Mouse (Mus musculus) spleen, adult 2 months (tissue): ENCODE measurements around the gene Fa2h. TPM values are rescaled to one million over a fixed set of nuclear protein-coding genes. Genes with fewer than 3 reads are reported as not detected.

ENCODE experiments used
- DNase-seq, 2 experiments: peaks; one replicate each; pipeline versions ENCODE4 v3.0.0 to v3.0.0-alpha.2; 2012 to 2021; ENCODE audit warnings: low spot score in 2 of 2, low read depth in 1 of 2
- H3K27ac ChIP-seq: fragments of 200-500 bp; 2 replicates; pipeline ENCODE4 v1.5.1; 2012; ENCODE audit warnings: low read length, inconsistent platforms; ENCODE audit not compliant: insufficient read depth
- H3K27me3 ChIP-seq: fragments of 200-500 bp; 2 replicates; pipeline ENCODE4 v1.6.1; 2012; ENCODE audit warnings: mild to moderate bottlenecking, moderate library complexity, low read length, inconsistent platforms; ENCODE audit not compliant: control insufficient read depth, insufficient read depth
- H3K36me3 ChIP-seq: fragments of 200-500 bp; 2 replicates; pipeline ENCODE4 v1.6.1; 2012; ENCODE audit warnings: mild to moderate bottlenecking, low read length, inconsistent platforms; ENCODE audit not compliant: control insufficient read depth, insufficient read depth
- H3K4me1 ChIP-seq: fragments of 200-500 bp; 2 replicates; pipeline ENCODE4 v1.6.1; 2011; ENCODE audit warnings: inconsistent platforms; ENCODE audit not compliant: control insufficient read depth, insufficient read depth, insufficient read length
- H3K4me3 ChIP-seq: fragments of 200-500 bp; 2 replicates; pipeline ENCODE4 v1.5.1; 2011; ENCODE audit warnings: mild to moderate bottlenecking, inconsistent platforms; ENCODE audit not compliant: insufficient read depth, insufficient read length; ENCODE audit errors: extremely low read depth
- CTCF ChIP-seq: fragments of 200-500 bp; IDR thresholded peaks from 2 replicates; pipeline ENCODE4 v1.5.1; 2011; ENCODE audit warnings: mild to moderate bottlenecking, inconsistent platforms; ENCODE audit not compliant: insufficient read depth, insufficient read length, insufficient replicate concordance; ENCODE audit errors: extremely low read depth
- POLR2A ChIP-seq: fragments of 200-500 bp; IDR thresholded peaks from 2 replicates; pipeline ENCODE4 v1.6.1; 2011; ENCODE audit warnings: low read depth, low read length, inconsistent platforms
- WGBS: fragments of 180-500 bp; shearing (Covaris S2); methylation state at CpG from one replicate; pipeline ENCODE4 v1.1.7; 2018; 5-methylcytosine and 5-hydroxymethylcytosine counted together
- polyA plus RNA-seq: library from polyadenylated mRNA; depleted of rRNA; stranded (reverse); fragments of >200 nt; gene quantifications from 2 replicates; pipeline ENCODE4 v1.2.3, GENCODE M21; 2012

Fa2h gene
- polyA plus RNA-seq, 1 experiment: 0.07 TPM

- Histone ChIP-seq H3K27me3 (no peaks in the 10 kb centered on the region; the same call in 1 of the 2 replicates), H3K27ac (no peak overlapping the region), H3K36me3 (no peaks in the 10 kb centered on the region), H3K4me1 (no peaks in the 10 kb centered on the region), H3K4me3 (no peak overlapping the region)
- no peak for TF ChIP-seq CTCF
- no peak for TF ChIP-seq POLR2A
- no peak for DNase-seq
- WGBS: 56% methylated on average over 9 of the region's 9 CpGs
Observed at GRCm38 (mm10) chr8:111385915-111386314, 7.7 kb downstream of the Fa2h start.

- H3K4me1 ChIP-seq: no peaks in the 10 kb centered on the region
- H3K4me3 ChIP-seq: no peak overlapping the region
- TF ChIP-seq POLR2A (no peak), CTCF (no peak)
- WGBS: 49% methylated on average over 2 of the region's 2 CpGs
- no peaks in the 10 kb centered on the region for H3K36me3 ChIP-seq
- DNase-seq: no peak
- no peaks in the 10 kb centered on the region; the same call in 1 of the 2 replicates for H3K27me3 ChIP-seq
- no peak overlapping the region for H3K27ac ChIP-seq
Observed at GRCm38 (mm10) chr8:111384628-111385027, 9.0 kb downstream of the Fa2h start.

DNA sequence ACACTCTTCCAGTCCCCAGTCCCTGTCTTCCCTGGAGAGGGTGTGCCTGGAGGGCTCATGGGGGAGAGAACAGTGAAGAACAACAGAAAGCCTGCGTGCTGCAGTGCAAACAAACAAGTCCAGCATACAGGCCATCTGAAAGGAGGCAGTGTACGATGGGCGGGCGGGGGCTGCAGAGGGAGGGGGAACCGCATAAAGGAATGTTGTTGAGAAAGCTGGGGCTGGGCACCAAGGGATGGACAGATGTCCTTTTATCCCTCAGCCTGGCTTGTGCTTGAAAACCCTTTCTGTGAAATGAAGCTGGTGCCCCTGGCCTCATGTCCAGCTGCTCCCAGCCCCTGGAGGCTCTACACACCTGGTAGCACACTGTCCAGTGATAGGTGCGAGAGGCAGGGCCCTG, 18.4 kb downstream of the Fa2h start:
- H3K36me3 ChIP-seq: no peaks in the 10 kb centered on the region
- no peak for TF ChIP-seq CTCF
- no peak for TF ChIP-seq POLR2A
- DNase-seq: no peak
- no peak overlapping the region for H3K4me3 ChIP-seq
- no peaks in the 10 kb centered on the region for H3K27me3 ChIP-seq
- 86% methylated on average over 6 of the region's 6 CpGs for WGBS
- H3K27ac ChIP-seq: no peak overlapping the region
- H3K4me1 ChIP-seq: no peaks in the 10 kb centered on the region

DNA sequence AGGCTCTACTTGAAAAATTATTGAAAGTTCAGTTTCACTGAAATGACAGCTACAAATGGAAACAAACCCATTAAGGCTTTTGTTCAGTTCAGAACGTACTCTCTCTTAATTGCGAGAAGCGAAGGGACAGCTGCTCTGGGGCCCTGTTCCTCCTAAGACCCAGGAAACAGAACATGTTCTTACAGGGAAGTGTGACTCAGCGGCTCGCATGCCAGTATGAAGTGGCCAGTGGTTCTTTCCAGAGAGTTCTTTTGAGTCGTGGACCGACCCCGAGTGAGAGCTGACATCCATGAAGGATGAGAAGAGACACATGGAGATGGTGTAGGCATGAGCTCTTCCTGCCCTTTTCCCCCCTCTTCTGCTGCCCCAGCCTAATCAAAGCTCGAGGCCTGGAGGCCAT, 23.9 kb downstream of the Fa2h start:
- WGBS: 70% methylated on average over 9 of the region's 9 CpGs
- no peak overlapping the region for H3K27ac ChIP-seq

DNA sequence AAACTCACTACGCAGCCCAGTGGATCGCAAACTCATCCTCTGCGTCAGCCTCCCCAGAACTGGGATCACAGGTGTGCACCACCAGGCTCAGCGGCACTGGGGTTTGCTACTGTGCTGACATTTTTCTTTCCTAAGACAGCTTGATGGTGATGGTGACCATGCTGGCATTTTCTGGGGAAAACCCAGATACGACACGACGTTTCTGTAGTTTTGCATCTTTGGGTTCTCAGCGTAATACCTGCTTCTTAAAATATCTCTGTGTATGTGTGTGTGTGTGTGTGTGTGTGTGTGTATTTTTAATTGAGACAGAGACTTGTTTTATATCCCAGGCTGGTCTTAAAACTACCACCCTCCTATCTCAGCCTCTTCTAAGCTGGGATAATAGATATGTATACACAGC, 26.3 kb downstream of the Fa2h start:
- H3K4me3 ChIP-seq: no peak overlapping the region
- no peaks in the 10 kb centered on the region for H3K36me3 ChIP-seq
- no peaks in the 10 kb centered on the region for H3K4me1 ChIP-seq
- no peak for DNase-seq
- TF ChIP-seq CTCF (no peak), POLR2A (no peak)
- H3K27ac ChIP-seq: no peak overlapping the region
- H3K27me3 ChIP-seq: no peaks in the 10 kb centered on the region
- 87% methylated on average over 8 of the region's 8 CpGs for WGBS

More for the DNA sequence above, 23.9 kb downstream of the Fa2h start:
- Histone ChIP-seq H3K36me3 (no peaks in the 10 kb centered on the region), H3K27me3 (no peaks in the 10 kb centered on the region), H3K4me1 (no peaks in the 10 kb centered on the region), H3K4me3 (no peak overlapping the region)
- DNase-seq: no peak
- TF ChIP-seq POLR2A (no peak), CTCF (no peak)

DNA sequence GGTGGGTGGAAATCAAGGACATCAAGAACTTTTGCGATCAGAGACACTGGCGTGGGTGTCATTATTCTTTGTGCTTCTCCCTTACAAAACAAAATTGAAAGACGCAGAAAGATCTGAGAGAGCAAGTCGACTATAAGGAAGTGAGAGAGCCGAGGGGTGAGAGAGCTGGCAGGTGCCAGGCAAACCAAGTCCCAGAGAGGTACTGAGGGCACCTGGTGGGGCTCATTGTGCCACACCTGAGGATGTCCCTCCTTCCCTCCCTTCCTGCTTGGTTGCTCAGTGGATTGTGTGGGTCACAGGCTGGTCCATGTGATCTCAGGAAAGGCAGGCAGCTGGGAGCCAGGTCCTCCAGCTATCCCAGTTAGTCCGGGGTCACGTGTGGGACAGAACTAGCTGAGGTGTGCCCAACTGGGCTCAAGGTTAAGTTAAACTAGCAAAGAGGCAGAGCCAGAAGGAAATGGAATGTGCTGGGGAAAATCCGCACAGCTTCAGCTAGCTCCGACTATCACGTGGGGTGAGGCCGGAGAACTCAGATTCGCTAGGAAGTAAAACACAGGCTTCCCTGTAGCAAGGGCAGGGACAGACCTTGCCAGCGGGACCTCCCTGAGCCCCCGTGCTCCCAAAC, 26.9 kb downstream of the Fa2h start:
- Histone ChIP-seq H3K36me3 (no peaks in the 10 kb centered on the region), H3K27me3 (no peaks in the 10 kb centered on the region), H3K27ac (no peak overlapping the region), H3K4me1 (no peaks in the 10 kb centered on the region), H3K4me3 (no peak overlapping the region)
- TF ChIP-seq CTCF (no peak), POLR2A (no peak)
- no peak for DNase-seq
- 42% methylated on average over 14 of the region's 14 CpGs for WGBS

DNA sequence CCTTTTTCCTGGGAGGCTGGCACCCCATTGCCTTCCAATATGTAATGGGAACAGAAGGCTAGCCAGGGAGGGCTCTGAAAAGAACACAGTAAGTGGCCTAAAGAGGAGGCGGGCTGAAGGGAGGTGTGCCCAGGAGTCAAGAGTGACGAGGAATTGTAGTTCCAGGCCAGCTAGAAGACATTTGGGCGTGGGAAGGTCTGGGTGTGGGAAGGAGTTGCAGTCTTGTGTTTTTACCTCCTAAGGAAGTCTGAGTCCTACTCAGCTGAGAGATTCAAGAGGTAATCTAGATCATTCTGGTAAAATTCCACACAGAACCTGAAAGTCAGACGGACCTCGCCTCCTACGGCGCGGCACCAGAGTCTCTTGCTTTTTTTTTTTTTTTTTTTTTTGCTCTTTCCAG, 30.1 kb downstream of the Fa2h start:
- no peak overlapping the region for H3K4me3 ChIP-seq
- H3K27me3 ChIP-seq: no peaks in the 10 kb centered on the region
- H3K36me3 ChIP-seq: no peaks in the 10 kb centered on the region
- H3K27ac ChIP-seq: no peak overlapping the region
- WGBS: 86% methylated on average over 8 of the region's 8 CpGs
- DNase-seq: no peak
- no peaks in the 10 kb centered on the region for H3K4me1 ChIP-seq
- no peak for TF ChIP-seq CTCF
- TF ChIP-seq POLR2A: no peak
